Mouse (Mus musculus) CH12.LX (cell line): ENCODE measurements around the gene Mvk. TPM values are rescaled to one million over a fixed set of nuclear protein-coding genes. Genes with fewer than 3 reads are reported as not detected.

ENCODE experiments used
- DNase-seq: peaks from one replicate; pipeline ENCODE4 v3.0.0-alpha.2; 2013; ENCODE audit errors: extremely low read depth
- H3K27ac ChIP-seq: 2 replicates; pipeline ENCODE4 v1.5.1; 2012; ENCODE audit warnings: low read depth, mild to moderate bottlenecking, control low read depth, moderate library complexity; ENCODE audit not compliant: insufficient read depth
- H3K27me3 ChIP-seq: replicated peaks from 2 replicates; pipeline ENCODE3; 2012; ENCODE audit warnings: inconsistent platforms
- H3K36me3 ChIP-seq, 2 experiments: replicated peaks in 1 of 2; 2 replicates each; pipeline versions ENCODE3 to v1.6.1; 2012; ENCODE audit warnings: inconsistent platforms in 1 of 2, low read length in 1 of 2, mild to moderate bottlenecking in 1 of 2, mixed read lengths in 1 of 2, moderate library complexity in 1 of 2; ENCODE audit not compliant: control insufficient read depth in 1 of 2, insufficient read depth in 1 of 2
- H3K4me1 ChIP-seq, 2 experiments: 2 replicates each; pipeline ENCODE4 v1.6.1; 2012; ENCODE audit warnings: inconsistent platforms in 1 of 2, moderate library complexity in 1 of 2; ENCODE audit not compliant: insufficient read depth in 2 of 2, control insufficient read depth in 1 of 2
- H3K4me2 ChIP-seq: 2 replicates; pipeline ENCODE4 v1.6.1; 2012; ENCODE audit warnings: low read depth, mild to moderate bottlenecking, control low read depth; ENCODE audit not compliant: poor library complexity, insufficient read depth, severe bottlenecking
- H3K4me3 ChIP-seq, 3 experiments: fragments of 150-350 bp in 1 of 3; sonication (generic) in 1 of 3; replicated peaks in 1 of 3; 2 replicates each; pipeline versions ENCODE3 to v1.5.1; 2011 to 2012; ENCODE audit warnings: low read depth in 2 of 3, low read length in 2 of 3, mild to moderate bottlenecking in 2 of 3, moderate library complexity in 2 of 3, control low read depth in 1 of 3, improper control_type of control experiment in 1 of 3, inconsistent platforms in 1 of 3, mixed read lengths in 1 of 3; ENCODE audit not compliant: poor library complexity in 1 of 3
- H3K79me2 ChIP-seq: replicated peaks from 2 replicates; pipeline ENCODE4 v1.6.1; 2012; ENCODE audit warnings: mild to moderate bottlenecking, moderate library complexity; ENCODE audit not compliant: control insufficient read depth, poor library complexity, insufficient read depth, severe bottlenecking; ENCODE audit errors: extremely low read depth
- H3K9ac ChIP-seq: 2 replicates; pipeline ENCODE4 v1.6.1; 2012; ENCODE audit warnings: low read depth, mild to moderate bottlenecking, control low read depth, moderate library complexity; ENCODE audit not compliant: insufficient read depth
- H3K9me3 ChIP-seq: replicated peaks from 2 replicates; pipeline ENCODE3; 2012; ENCODE audit warnings: low read length, inconsistent platforms, mixed read lengths
- CHD2 ChIP-seq: IDR thresholded peaks from 2 replicates; pipeline ENCODE4 v1.6.1; 2011; ENCODE audit warnings: low read length, improper control_type of control experiment
- ETS1 ChIP-seq: conservative IDR thresholded peaks from 2 replicates; pipeline ENCODE4 v1.6.1; 2012; ENCODE audit warnings: low read depth, mild to moderate bottlenecking, inconsistent platforms, low read length, improper control_type of control experiment, moderate library complexity
- GABPA ChIP-seq: IDR thresholded peaks from 2 replicates; pipeline ENCODE4 v1.6.1; 2012; ENCODE audit warnings: low read depth, low read length, improper control_type of control experiment, inconsistent platforms; ENCODE audit not compliant: insufficient replicate concordance
- HCFC1 ChIP-seq: IDR thresholded peaks from 2 replicates; pipeline ENCODE4 v1.6.1; 2012; ENCODE audit warnings: low read depth, mild to moderate bottlenecking, inconsistent platforms, low read length, improper control_type of control experiment
- IRF4 ChIP-seq: IDR thresholded peaks from 2 replicates; pipeline ENCODE4 v1.6.1; 2014; ENCODE audit warnings: low read depth, mild to moderate bottlenecking, inconsistent platforms, low read length, improper control_type of control experiment
- JUN ChIP-seq: IDR thresholded peaks from 2 replicates; pipeline ENCODE4 v1.6.1; 2011; ENCODE audit warnings: low read depth, mild to moderate bottlenecking, low read length, improper control_type of control experiment, moderate library complexity; ENCODE audit not compliant: insufficient read depth
- JUND ChIP-seq: conservative IDR thresholded peaks from 2 replicates; pipeline ENCODE4 v1.6.1; 2011; ENCODE audit warnings: low read depth, low read length, improper control_type of control experiment
- KAT2A ChIP-seq: IDR thresholded peaks from 2 replicates; pipeline ENCODE4 v1.6.1; 2012; ENCODE audit warnings: low read length, improper control_type of control experiment, inconsistent platforms; ENCODE audit not compliant: insufficient replicate concordance
- MAX ChIP-seq: IDR thresholded peaks from 2 replicates; pipeline ENCODE4 v1.6.1; 2011; ENCODE audit warnings: low read length, improper control_type of control experiment
- MEF2A ChIP-seq: IDR thresholded peaks from 2 replicates; pipeline ENCODE4 v1.6.1; 2014; ENCODE audit warnings: low read depth, mild to moderate bottlenecking, inconsistent platforms, low read length, improper control_type of control experiment, borderline replicate concordance
- MXI1 ChIP-seq: IDR thresholded peaks from 2 replicates; pipeline ENCODE4 v1.6.1; 2011; ENCODE audit warnings: mild to moderate bottlenecking, low read depth, low read length, improper control_type of control experiment
- NELFE ChIP-seq: IDR thresholded peaks from 2 replicates; pipeline ENCODE4 v1.6.1; 2011; ENCODE audit warnings: low read depth, low read length, improper control_type of control experiment
- NRF1 ChIP-seq: IDR thresholded peaks from 2 replicates; pipeline ENCODE4 v1.6.1; 2014; ENCODE audit warnings: low read depth, mild to moderate bottlenecking, inconsistent platforms, low read length, improper control_type of control experiment, moderate library complexity
- POLR2A ChIP-seq: IDR thresholded peaks from 2 replicates; pipeline ENCODE4 v1.6.1; 2011; ENCODE audit warnings: low read depth, mild to moderate bottlenecking, improper control_type of control experiment, low read length
- SMC3 ChIP-seq: IDR thresholded peaks from 2 replicates; pipeline ENCODE4 v1.6.1; 2011; ENCODE audit warnings: low read depth, low read length, improper control_type of control experiment
- TBP ChIP-seq: conservative IDR thresholded peaks from 2 replicates; pipeline ENCODE4 v1.6.1; 2011; ENCODE audit warnings: low read depth, low read length, improper control_type of control experiment
- TCF12 ChIP-seq: IDR thresholded peaks from 2 replicates; pipeline ENCODE4 v1.6.1; 2014; ENCODE audit warnings: low read depth, mild to moderate bottlenecking, inconsistent platforms, low read length, improper control_type of control experiment
- UBTF ChIP-seq: IDR thresholded peaks from 2 replicates; pipeline ENCODE4 v1.6.1; 2012; ENCODE audit warnings: low read depth, mild to moderate bottlenecking, inconsistent platforms, low read length, improper control_type of control experiment, moderate library complexity
- ZKSCAN1 ChIP-seq: IDR thresholded peaks from 2 replicates; pipeline ENCODE4 v1.6.1; 2012; ENCODE audit warnings: low read depth, inconsistent platforms, low read length, improper control_type of control experiment, borderline replicate concordance
- dilution Hi-C: fragments of 300-500 bp; cut with MboI; formaldehyde crosslinking; loops from 2 replicates; pipeline ENCODE4 v1.14.3; 2020; ENCODE audit warnings: low sequenced_read_pairs; ENCODE audit not compliant: extremely low pct_unique_long_range_greater_than_20kb, extremely low pct_ligation_motif_present
- in situ Hi-C: fragments of 300-500 bp; cut with MboI; formaldehyde crosslinking; loops from 3 replicates; pipeline ENCODE4 v1.14.3; 2019; ENCODE audit warnings: low sequenced_read_pairs, low pct_ligation_motif_present, low pct_unique_long_range_greater_than_20kb, mixed read lengths
- polyA plus RNA-seq: library from polyadenylated mRNA; unstranded; fragments of >175 nt; gene quantifications from 2 replicates; pipeline ENCODE4 v1.2.1, GENCODE M21; 2012; ENCODE audit warnings: low read depth; ENCODE audit not compliant: insufficient read length
- total RNA-seq, 2 experiments: library from RNA; depleted of rRNA; stranded (reverse); fragments of 300-350 nt in 1 of 2; fragments of >200 nt in 1 of 2; gene quantifications; 2 replicates each; pipeline ENCODE4 v1.2.3; 2012 to 2014

Gene Mvk
- total RNA-seq (2012; rRNA removed) (21.4 and 24.2 TPM in 2 replicates), total RNA-seq (2014; rRNA removed) (26.3 and 27.9 TPM in 2 replicates), polyA plus RNA-seq (20.1 and 21.0 TPM in 2 replicates)

DNA sequence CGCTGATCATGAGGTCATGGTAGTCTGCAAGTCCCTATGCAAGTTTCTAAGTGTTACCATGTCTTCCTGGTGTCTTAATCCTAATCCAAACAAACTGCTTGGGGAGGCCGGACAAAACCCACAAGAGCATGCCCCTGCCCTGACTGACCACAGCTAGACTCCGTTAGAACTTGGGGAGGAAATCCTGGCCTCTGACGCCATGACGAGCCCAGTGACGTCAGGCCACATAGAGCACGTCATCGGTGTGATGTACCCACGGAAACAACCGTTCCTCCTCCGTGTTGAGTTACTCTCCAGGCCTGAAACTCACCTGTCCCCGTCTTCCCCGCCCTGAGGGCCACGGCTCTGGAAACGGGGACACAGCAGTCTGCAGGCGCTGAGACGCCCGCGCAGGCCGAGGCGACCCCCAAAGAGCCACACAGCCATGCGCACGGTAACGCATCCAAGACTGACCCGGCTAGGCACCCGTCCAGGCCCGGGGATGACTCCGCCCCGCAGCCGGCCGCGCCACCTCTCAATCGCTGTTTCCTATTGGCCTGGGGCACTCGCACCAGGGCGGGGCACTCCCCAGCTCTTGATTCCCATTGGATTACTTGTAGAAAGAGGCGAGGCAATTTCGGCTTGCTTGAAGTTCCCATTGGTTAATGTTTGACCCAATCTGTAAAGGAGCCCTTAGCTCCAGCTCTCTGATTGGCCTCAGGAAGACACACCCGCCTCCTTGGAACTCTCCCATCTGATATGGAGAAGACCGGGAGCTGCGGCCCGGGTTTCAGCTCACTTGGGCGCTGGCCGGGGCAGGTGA, at the start of gene Mvk, which contains the start of gene Mmab:
TSS of gene Mvk (plus strand) at position 704 of the 802 bp plus-strand sequence.
TSS of gene Mmab (minus strand) at position 495 of the 802 bp plus-strand sequence.
- H3K27ac ChIP-seq: no peak within 1 kb of the TSS; the same call in 1 of the 2 replicates
- peaks cover 5 to 29% of the 10 kb centered on the region in 2 experiments for H3K4me1 ChIP-seq
- in situ Hi-C loops (no loop called here), dilution Hi-C loops (no loop called here)
- peak within 1 kb of the TSS; percentile 78 to 86 (median 83) for H3K4me3 ChIP-seq
- no peak for TF ChIP-seq ZKSCAN1
- peak; percentile 75 for TF ChIP-seq NRF1
- TF ChIP-seq GABPA: peak; percentile 99
- TF ChIP-seq HCFC1: peak; percentile 80
- peak; percentile 86; the same call in 1 of the 2 replicates for TF ChIP-seq TBP
- peak; percentile 60; the same call in 1 of the 2 replicates for TF ChIP-seq KAT2A
- 0 out of 2 replicates have a peak, but pooled peaks have one; percentile 27 for TF ChIP-seq MXI1
- TF ChIP-seq IRF4: no peak
- TF ChIP-seq JUN: no peak
- peak; percentile 72; the same call in 1 of the 2 replicates for TF ChIP-seq TCF12
- peak; percentile 92 for TF ChIP-seq CHD2
- TF ChIP-seq JUND: 0 out of 2 replicates have a peak, but pooled peaks have one; percentile 15
- TF ChIP-seq MEF2A: peak; percentile 31; the same call in 1 of the 2 replicates
- 0 out of 2 replicates have a peak, but pooled peaks have one; percentile 12 for TF ChIP-seq ETS1
- peak; percentile 8; the same call in 1 of the 2 replicates for TF ChIP-seq MAX
- no peak for TF ChIP-seq UBTF
- no peak for TF ChIP-seq SMC3
- TF ChIP-seq POLR2A: peak; percentile 79
- TF ChIP-seq NELFE: peak; percentile 79
- peak within 1 kb of the TSS; percentile 62 for H3K4me2 ChIP-seq
- peak within 1 kb of the TSS; percentile 72 for H3K9ac ChIP-seq
- peak; percentile 98 for DNase-seq
- no peaks in the 10 kb centered on the region for H3K27me3 ChIP-seq
- H3K36me3 ChIP-seq: peaks cover 0 to 42% of the 10 kb centered on the region in 2 experiments
- H3K9me3 ChIP-seq: no peaks in the 10 kb centered on the region
- H3K79me2 ChIP-seq: no peaks in the 10 kb centered on the region
